Mouse (Mus musculus) kidney, postnatal 4 days (tissue): ENCODE data around the gene Mdfi.
A peak's percentile ranks its signal among the peaks of the same experiment; 100 is the strongest.

Source experiments
- DNase-seq, 2 experiments: peaks; one replicate each; pipeline ENCODE4 v3.0.0; 2021; ENCODE audit warnings: mixed read lengths in 2 of 2

The Mdfi gene

GRCm38 (mm10) chr17:47797383-47797782 lies 37.1 kb downstream of the Mdfi start:
- DNase-seq = no peak

- peak; percentile 52 to 57 for DNase-seq
Observed at GRCm38 (mm10) chr17:47796968-47797367, 37.5 kb downstream of the Mdfi start.

GRCm38 (mm10) chr17:47796156-47796816 lies 38.2 kb downstream of the Mdfi start:
- DNase-seq = no peak

GRCm38 (mm10) chr17:47795446-47795845 lies 39.0 kb downstream of the Mdfi start:
- DNase-seq = peak; percentile 79 to 81

GRCm38 (mm10) chr17:47793377-47793776 lies 41.1 kb downstream of the Mdfi start:
- peak; percentile 92 to 94 for DNase-seq

GRCm38 (mm10) chr17:47792098-47792863 lies 42.2 kb downstream of the Mdfi start:
- DNase-seq = peak; percentile 86 to 88

GRCm38 (mm10) chr17:47788996-47789395 lies 45.5 kb downstream of the Mdfi start:
- DNase-seq = no peak

GRCm38 (mm10) chr17:47788306-47788705 lies 46.2 kb downstream of the Mdfi start:
- no peak for DNase-seq

GRCm38 (mm10) chr17:47787632-47788031 lies 46.9 kb downstream of the Mdfi start:
- DNase-seq = no peak

- no peak for DNase-seq
Observed at GRCm38 (mm10) chr17:47784411-47784810, 50.1 kb downstream of the Mdfi start.

GRCm38 (mm10) chr17:47783445-47784223 lies 50.9 kb downstream of the Mdfi start:
- no peak for DNase-seq

- DNase-seq = no peak
Observed at GRCm38 (mm10) chr17:47782486-47782885, 52.0 kb downstream of the Mdfi start.

GRCm38 (mm10) chr17:47780470-47780869 lies 54.0 kb downstream of the Mdfi start:
- no peak for DNase-seq

GRCm38 (mm10) chr17:47777141-47777540 lies 57.4 kb downstream of the Mdfi start:
- no peak for DNase-seq

- no peak for DNase-seq
Observed at GRCm38 (mm10) chr17:47773604-47774003, 60.9 kb downstream of the Mdfi start.

GRCm38 (mm10) chr17:47769389-47770299 lies 64.8 kb downstream of the Mdfi start:
- no peak for DNase-seq

GRCm38 (mm10) chr17:47768707-47769276 lies 65.7 kb downstream of the Mdfi start:
- DNase-seq = peak in 1 of 2 experiments; percentile 39

- DNase-seq = no peak
Observed at GRCm38 (mm10) chr17:47767456-47768141, 66.9 kb downstream of the Mdfi start.

- DNase-seq = no peak
Observed at GRCm38 (mm10) chr17:47767081-47767455, 67.4 kb downstream of the Mdfi start.

- no peak for DNase-seq
Observed at GRCm38 (mm10) chr17:47766407-47767043, 68.0 kb downstream of the Mdfi start.

- DNase-seq = no peak
Observed at GRCm38 (mm10) chr17:47765986-47766385, 68.5 kb downstream of the Mdfi start.
